Mouse (Mus musculus) gastrocnemius, postnatal 36 days (tissue): ENCODE results near the gene Pcyt1b. TPM values are rescaled to one million over a fixed set of nuclear protein-coding genes. Genes with fewer than 3 reads are reported as not detected.
A peak's percentile ranks its signal among the peaks of the same experiment; 100 is the strongest.

Experiments
- DNase-seq, 2 experiments: peaks; one replicate each; pipeline ENCODE4 v3.0.0; 2022
- intact Hi-C: fragments of 180-260 bp; cut with DNase I; formaldehyde crosslinking; loops from one replicate; pipeline ENCODE4 v1.15.1; 2025
- long read RNA-seq, 2 experiments: library from polyadenylated mRNA; stranded (forward); transcript quantifications; one replicate each; pipeline ENCODE4 v2.0.0; 2021
- total RNA-seq, 2 experiments: library from RNA; stranded (reverse); gene quantifications; 2 replicates each; pipeline ENCODE4 v1.2.3; 2021

The Pcyt1b gene
- under 1 TPM in 1 of 2 experiments, not detected in 1; 0.10 TPM for total RNA-seq
- long read RNA-seq, experiment 1 = 0 reads
- long read RNA-seq, experiment 2 = 0 reads

GRCm38 (mm10) chrX:93654218-93655002 lies at the start of gene Pcyt1b:
TSS of gene Pcyt1b (plus strand) at chrX:93654863.
- DNase-seq = no peak
- intact Hi-C loops = no loop called here

GRCm38 (mm10) chrX:93630256-93630655 lies 24.4 kb upstream of the Pcyt1b start:
- no peak for DNase-seq
- intact Hi-C loops = loop anchor here (10.0 kb wide), 1 partner anchor 335 kb away; no protein-coding TSS in a partner anchor

GRCm38 (mm10) chrX:93631657-93632449 lies 22.8 kb upstream of the Pcyt1b start, which contains the start of gene Pola1:
TSS of gene Pola1 (minus strand) at chrX:93632155.
- peak; percentile 80 to 82 for DNase-seq
- intact Hi-C loops = loop anchor here (10.0 kb wide), 1 partner anchor 337 kb away; no protein-coding TSS in a partner anchor

- DNase-seq = no peak
- intact Hi-C loops = loop anchor here (10.0 kb wide), 1 partner anchor 340 kb away; no protein-coding TSS in a partner anchor
Measured at GRCm38 (mm10) chrX:93634861-93635375, 19.7 kb upstream of the Pcyt1b start.

- no peak for DNase-seq
- intact Hi-C loops = no loop called here
Measured at GRCm38 (mm10) chrX:93643600-93643999, 11.1 kb upstream of the Pcyt1b start.

GRCm38 (mm10) chrX:93644022-93644421 lies 10.6 kb upstream of the Pcyt1b start:
- intact Hi-C loops = no loop called here
- no peak for DNase-seq

- intact Hi-C loops = no loop called here
- DNase-seq = no peak
Measured at GRCm38 (mm10) chrX:93650738-93651137, 3.9 kb upstream of the Pcyt1b start.

- DNase-seq = no peak
- intact Hi-C loops = no loop called here
Measured at GRCm38 (mm10) chrX:93655153-93655552, 490 bp downstream of the Pcyt1b start.

- DNase-seq = no peak
- intact Hi-C loops = no loop called here
Measured at GRCm38 (mm10) chrX:93663919-93664586, 9.4 kb downstream of the Pcyt1b start.

- DNase-seq = no peak
- intact Hi-C loops = no loop called here
Measured at GRCm38 (mm10) chrX:93664787-93665186, 10.1 kb downstream of the Pcyt1b start.

- no peak for DNase-seq
- intact Hi-C loops = no loop called here
Measured at GRCm38 (mm10) chrX:93674432-93674831, 19.8 kb downstream of the Pcyt1b start.

GRCm38 (mm10) chrX:93674836-93675795 lies 20.5 kb downstream of the Pcyt1b start:
- DNase-seq = peak in 1 of 2 experiments; percentile 4
- intact Hi-C loops = no loop called here

- no peak for DNase-seq
- intact Hi-C loops = no loop called here
Measured at GRCm38 (mm10) chrX:93676228-93676627, 21.6 kb downstream of the Pcyt1b start.

GRCm38 (mm10) chrX:93689287-93689686 lies 34.6 kb downstream of the Pcyt1b start:
- no peak for DNase-seq
- intact Hi-C loops = no loop called here

- intact Hi-C loops = no loop called here
- no peak for DNase-seq
Measured at GRCm38 (mm10) chrX:93690672-93691071, 36.0 kb downstream of the Pcyt1b start.

- intact Hi-C loops = no loop called here
- DNase-seq = no peak
Measured at GRCm38 (mm10) chrX:93697596-93697995, 42.9 kb downstream of the Pcyt1b start.

GRCm38 (mm10) chrX:93700528-93701225 lies 46.0 kb downstream of the Pcyt1b start:
- intact Hi-C loops = no loop called here
- peak; percentile 22 to 33 for DNase-seq

- no peak for DNase-seq
- intact Hi-C loops = no loop called here
Measured at GRCm38 (mm10) chrX:93712566-93712965, 57.9 kb downstream of the Pcyt1b start.

GRCm38 (mm10) chrX:93729529-93729928 lies 74.9 kb downstream of the Pcyt1b start:
- intact Hi-C loops = no loop called here
- DNase-seq = no peak
